18 mouse cellular contexts compared by ENCODE assay signal in the genomic region with DNA sequence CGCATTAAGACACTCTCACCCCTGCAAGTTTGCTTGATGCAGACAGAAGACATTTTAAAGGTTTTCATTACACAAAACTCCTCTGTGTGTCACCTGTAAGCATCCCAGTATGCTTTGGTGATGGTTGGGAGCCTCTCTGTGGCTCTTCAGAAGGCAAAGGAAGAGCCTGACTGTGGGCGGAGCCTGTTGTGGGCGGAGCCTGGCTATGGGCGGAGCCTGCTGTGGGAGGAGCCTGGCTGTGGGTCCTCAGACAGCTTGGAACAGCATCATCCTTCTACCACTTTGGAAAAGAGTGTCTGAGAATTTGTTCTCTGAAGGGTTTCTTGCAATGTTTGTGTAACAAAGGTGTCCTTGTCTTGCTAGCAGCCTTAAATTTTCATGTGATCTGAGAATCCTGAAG.
DNase-seq lines count a peak whose midpoint lies in the region; ATAC-seq and TF ChIP-seq lines count a peak whose summit lies in the region.
"Had no signal": no experiment of that assay in that cellular context is flagged by ENCODE, and none has a peak within 500 bp of the region (broad histone marks: within the 10 kb centered on the region; RNA-seq: fewer than 3 reads in every experiment).

No protein-coding gene starts in this region.

- H3K27ac ChIP-seq in forebrain, postnatal 0 days (ENCODE audit: low read depth, low read length) = 0 out of 2 replicates have a peak overlapping the region, but pooled peaks have one; percentile 23
- no peak overlapping the region for H3K27ac ChIP-seq in forebrain, embryonic 13.5 days
- no peak overlapping the region for H3K27ac ChIP-seq in limb, embryonic 12.5 days
- H3K27ac ChIP-seq in heart, embryonic 11.5 days (ENCODE audit: low read depth, low read length) = no peak overlapping the region
- H3K27ac ChIP-seq: heart, embryonic 13.5 days; macrophage; neural tube, embryonic 13.5 days had no signal

- no peak overlapping the region for H3K4me2 ChIP-seq in forebrain, postnatal 0 days (ENCODE audit: low read depth)
- H3K4me2 ChIP-seq in forebrain, embryonic 13.5 days = no peak overlapping the region
- peak overlapping the region; percentile 41; the same call in 1 of the 2 replicates for H3K4me2 ChIP-seq in limb, embryonic 12.5 days
- H3K4me2 ChIP-seq in heart, embryonic 11.5 days = no peak overlapping the region
- H3K4me2 ChIP-seq: heart, embryonic 13.5 days; neural tube, embryonic 13.5 days had no signal

- no peak for ATAC-seq in forebrain, postnatal 0 days
- no peak for ATAC-seq in forebrain, embryonic 13.5 days
- no peak for ATAC-seq in limb, embryonic 12.5 days (ENCODE audit: insufficient number of reproducible peaks, insufficient read depth, low FRiP score, low TSS enrichment, low read depth)
- ATAC-seq in heart, embryonic 11.5 days (replicated peaks; ENCODE audit: insufficient number of reproducible peaks, low FRiP score, low TSS enrichment) = no peak
- ATAC-seq: Patski had no signal

- 83% methylated on average over 4 of the region's 4 CpGs for WGBS in forebrain, postnatal 0 days
- WGBS in forebrain, embryonic 13.5 days = 72% methylated on average over 4 of the region's 4 CpGs
- WGBS in limb, embryonic 12.5 days = 71% methylated on average over 4 of the region's 4 CpGs
- 73% methylated on average over 4 of the region's 4 CpGs for WGBS in heart, embryonic 11.5 days (ENCODE audit: insufficient replicate concordance)

- no peaks in the 10 kb centered on the region for H3K27me3 ChIP-seq in forebrain, postnatal 0 days (ENCODE audit: insufficient read depth, low read length)
- H3K27me3 ChIP-seq in forebrain, embryonic 13.5 days = no peaks in the 10 kb centered on the region
- H3K27me3 ChIP-seq in limb, embryonic 12.5 days = peaks cover 6% of the 10 kb centered on the region; the same call in 1 of the 2 replicates
- H3K27me3 ChIP-seq in heart, embryonic 11.5 days (ENCODE audit: control insufficient read depth, insufficient read depth, low read length) = no peaks in the 10 kb centered on the region; the same call in 1 of the 2 replicates
- H3K27me3 ChIP-seq: neural tube, embryonic 13.5 days; Patski had no signal

- TF ChIP-seq CTCF in forebrain, postnatal 0 days (IDR thresholded peaks at IDR 0.05; ENCODE audit: low read depth) = no peak

- no peak overlapping the region for H3K9ac ChIP-seq in forebrain, postnatal 0 days
- H3K9ac ChIP-seq in forebrain, embryonic 13.5 days = no peak overlapping the region
- 0 out of 2 replicates have a peak overlapping the region, but pooled peaks have one; percentile 6 for H3K9ac ChIP-seq in limb, embryonic 12.5 days (replicated peaks)
- H3K9ac ChIP-seq in heart, embryonic 11.5 days (ENCODE audit: low read depth, low read length) = no peak overlapping the region
- H3K9ac ChIP-seq: embryonic facial prominence, embryonic 12.5 days; heart, embryonic 13.5 days had no signal

- no peaks in the 10 kb centered on the region for H3K9me3 ChIP-seq in forebrain, postnatal 0 days (ENCODE audit: low read length)
- H3K9me3 ChIP-seq in forebrain, embryonic 13.5 days (replicated peaks) = no peaks in the 10 kb centered on the region
- no peaks in the 10 kb centered on the region for H3K9me3 ChIP-seq in limb, embryonic 12.5 days
- H3K9me3 ChIP-seq in heart, embryonic 11.5 days (replicated peaks; ENCODE audit: control insufficient read depth, low read length) = no peaks in the 10 kb centered on the region
- H3K9me3 ChIP-seq: embryonic facial prominence, embryonic 12.5 days; forebrain, embryonic 10.5 days; heart, embryonic 13.5 days; neural tube, embryonic 13.5 days had no signal

- H3K4me3 ChIP-seq in forebrain, postnatal 0 days (ENCODE audit: low read depth, low read length) = no peak overlapping the region
- H3K4me3 ChIP-seq in forebrain, embryonic 13.5 days = no peak overlapping the region
- no peak overlapping the region for H3K4me3 ChIP-seq in limb, embryonic 12.5 days (replicated peaks)
- no peak overlapping the region for H3K4me3 ChIP-seq in heart, embryonic 11.5 days (ENCODE audit: low read depth, low read length)
- H3K4me3 ChIP-seq: embryonic facial prominence, embryonic 12.5 days; forebrain, embryonic 10.5 days; heart, embryonic 13.5 days; neural tube, embryonic 13.5 days had no signal

- H3K4me1 ChIP-seq in forebrain, postnatal 0 days (ENCODE audit: insufficient read depth) = 0 out of 2 replicates have a peak, but pooled peaks cover 3% of the 10 kb centered on the region
- peaks cover 11% of the 10 kb centered on the region; the same call in 1 of the 2 replicates for H3K4me1 ChIP-seq in forebrain, embryonic 13.5 days
- peaks cover 35% of the 10 kb centered on the region for H3K4me1 ChIP-seq in limb, embryonic 12.5 days (replicated peaks)
- peaks cover 7% of the 10 kb centered on the region for H3K4me1 ChIP-seq in heart, embryonic 11.5 days (ENCODE audit: control insufficient read depth, insufficient read depth, low read length)
- H3K4me1 ChIP-seq: neural tube, embryonic 13.5 days had no signal

- DNase-seq in forebrain, postnatal 0 days = no peak
- DNase-seq in 3134 (ENCODE audit: extremely low read depth, insufficient read length, low spot score) (peak; percentile 12), R1 (ENCODE audit: low read depth, low spot score) (peak; percentile 73)
- DNase-seq in gastrocnemius, adult 18-20 months (ENCODE audit: low spot score) = no peak
- DNase-seq in layer of hippocampus, postnatal 14 days (ENCODE audit: low spot score in 2 of 2) = no peak
- DNase-seq: adrenal gland, postnatal 10 days; kidney, adult 11 months; kidney, postnatal 25 days; lung, adult 18-20 months had no signal

- no peaks in the 10 kb centered on the region for H3K36me3 ChIP-seq in forebrain, postnatal 0 days (ENCODE audit: insufficient read depth)
- no peaks in the 10 kb centered on the region for H3K36me3 ChIP-seq in forebrain, embryonic 13.5 days (ENCODE audit: poor library complexity, severe bottlenecking)
- H3K36me3 ChIP-seq in limb, embryonic 12.5 days = no peaks in the 10 kb centered on the region
- no peaks in the 10 kb centered on the region for H3K36me3 ChIP-seq in heart, embryonic 11.5 days (ENCODE audit: control insufficient read depth, insufficient read depth, low read length)
- H3K36me3 ChIP-seq: embryonic facial prominence, embryonic 12.5 days; forebrain, embryonic 10.5 days; heart, embryonic 13.5 days; neural tube, embryonic 13.5 days had no signal

Comparison
In these comparisons a context has a peak if more than half of its experiments do, and no peak if none do; other contexts are left out.
1. DNase-seq: peak in 3134 (single experiment) and R1 (single experiment); none in forebrain, postnatal 0 days (single experiment), gastrocnemius, adult 18-20 months (single experiment) and layer of hippocampus, postnatal 14 days (0 of 2).